Mouse (Mus musculus): ENCODE data around the gene Kcnb1.

DNA sequence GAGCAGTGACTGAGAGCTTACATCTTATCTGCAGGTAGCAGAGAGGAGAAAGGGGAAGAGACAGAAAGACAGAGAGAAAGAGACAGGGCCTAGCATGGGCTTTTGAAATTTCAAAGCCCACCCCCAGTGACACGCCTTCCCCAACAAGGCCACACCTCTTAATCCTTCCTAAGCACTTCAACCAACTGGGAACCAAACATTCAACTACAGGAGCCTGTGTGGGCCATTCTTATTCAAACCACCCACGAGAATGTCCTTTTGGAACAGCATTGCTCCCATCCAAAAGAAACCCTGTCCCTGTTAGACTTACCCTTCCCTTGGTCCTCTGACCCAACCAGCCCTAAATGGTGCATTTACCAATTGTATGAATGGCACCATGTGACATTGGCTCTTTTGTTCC, 113.2 kb downstream of the Kcnb1 start:
- TF ChIP-seq POLR2A (IDR thresholded peaks at IDR 0.05; ENCODE audit: insufficient read depth, low read length) (no peak), CTCF (IDR thresholded peaks at IDR 0.05; ENCODE audit: low read depth, low read length) (no peak)

All from ES-Bruce4 (cell line).